Mouse (Mus musculus): ENCODE measurements around the gene Fcgrt.

DNA sequence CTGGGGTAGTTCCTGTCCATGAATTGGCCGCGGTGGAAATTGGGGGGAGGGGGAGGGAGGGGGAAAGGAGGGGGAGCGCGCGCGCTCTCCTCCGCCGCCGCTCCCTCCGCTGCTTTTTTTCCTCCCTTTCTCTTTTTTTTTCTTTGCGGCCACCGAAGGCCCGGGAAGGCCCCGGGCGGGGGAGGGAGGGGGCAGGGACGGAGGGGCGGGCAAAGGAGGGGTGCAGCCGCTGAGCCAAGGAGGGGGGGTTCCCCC, 50.9 kb downstream of the Fcgrt start, which contains the start of gene Prr12:
- TF ChIP-seq TCF12 (IDR thresholded peaks at IDR 0.05; ENCODE audit: low read depth, low read length) (no peak), POLR2A (IDR thresholded peaks at IDR 0.05; ENCODE audit: low read depth, low read length) (no peak)
